Mouse (Mus musculus) liver, postnatal 0 days (tissue): Measurements from ENCODE around the gene Tlk1.

Experiments
- CTCF ChIP-seq: sonication (generic); IDR thresholded peaks from 2 replicates; pipeline ENCODE4 v1.5.1; 2016; ENCODE audit warnings: antibody characterized with exemption, low read depth
- EP300 ChIP-seq: IDR thresholded peaks from 2 replicates; pipeline ENCODE4 v1.6.1; 2016; ENCODE audit warnings: antibody characterized with exemption, low read depth, mild to moderate bottlenecking

DNA sequence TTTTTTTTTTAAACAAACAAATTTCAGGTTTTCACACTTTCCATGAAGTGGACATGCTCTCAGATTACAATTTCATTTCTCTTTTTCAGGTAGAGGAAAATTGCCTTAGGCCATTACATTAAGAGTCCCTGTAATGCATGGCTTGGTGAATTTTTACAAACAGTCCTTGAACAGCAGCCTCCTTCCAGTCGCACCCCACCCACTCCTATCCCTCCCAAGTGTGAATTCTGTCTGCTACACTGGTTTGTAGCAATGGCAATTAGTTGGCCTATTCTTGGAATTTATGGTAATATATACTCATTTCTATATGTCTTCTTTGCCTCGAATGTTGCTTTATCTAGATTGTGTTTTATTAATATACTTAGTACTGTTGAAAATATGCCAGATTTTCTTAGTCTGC, 153.1 kb downstream of the Tlk1 start:
- TF ChIP-seq CTCF (no peak), EP300 (no peak)
